Mouse (Mus musculus): ENCODE results near the gene Spata2.

- no peak for TF ChIP-seq POU5F1 (IDR thresholded peaks at IDR 0.05; ENCODE audit: borderline replicate concordance, low read length)
- TF ChIP-seq CTCF (conservative IDR thresholded peaks at IDR 0.05; ENCODE audit: low read length), result no peak
Measured at GRCm38 (mm10) chr2:167445911-167446780, 46.5 kb downstream of the Spata2 start.

Data from E14TG2a.4 (cell line).